Mouse (Mus musculus) kidney, adult 9 months (tissue): ENCODE data around the gene Ikzf3.

ENCODE experiments used
- DNase-seq: peaks from one replicate; pipeline ENCODE4 v3.0.0; 2022

Ikzf3 gene

DNA sequence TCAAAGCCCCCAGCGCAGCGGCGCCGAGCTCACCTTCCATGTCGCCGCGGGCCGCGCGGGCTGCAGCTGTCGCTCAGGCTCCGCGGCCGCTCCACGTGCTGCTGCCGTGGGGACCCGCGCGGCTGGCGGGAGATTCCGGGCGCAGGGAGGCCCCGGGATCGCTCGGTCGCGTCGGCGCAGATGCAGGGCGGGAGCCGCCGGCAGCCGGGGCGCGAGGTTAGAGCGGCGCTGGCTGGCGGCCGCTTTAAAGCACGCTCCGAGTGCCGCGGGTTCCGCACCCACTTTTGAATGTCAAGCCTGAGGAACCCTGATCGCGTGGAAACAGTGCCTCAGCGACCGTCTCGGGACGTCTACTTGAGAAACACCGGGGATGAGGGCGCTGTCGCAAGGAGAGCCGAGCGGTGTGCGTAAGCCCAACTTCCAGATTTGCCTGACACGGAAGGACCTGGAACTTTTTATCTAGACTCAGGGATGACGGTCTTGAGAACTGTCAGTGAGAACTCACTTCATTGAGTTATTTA, at the start of gene Ikzf3:
Ikzf3 (minus strand) TSS at position 321 of the 521 bp plus-strand sequence.
- DNase-seq = no peak

DNA sequence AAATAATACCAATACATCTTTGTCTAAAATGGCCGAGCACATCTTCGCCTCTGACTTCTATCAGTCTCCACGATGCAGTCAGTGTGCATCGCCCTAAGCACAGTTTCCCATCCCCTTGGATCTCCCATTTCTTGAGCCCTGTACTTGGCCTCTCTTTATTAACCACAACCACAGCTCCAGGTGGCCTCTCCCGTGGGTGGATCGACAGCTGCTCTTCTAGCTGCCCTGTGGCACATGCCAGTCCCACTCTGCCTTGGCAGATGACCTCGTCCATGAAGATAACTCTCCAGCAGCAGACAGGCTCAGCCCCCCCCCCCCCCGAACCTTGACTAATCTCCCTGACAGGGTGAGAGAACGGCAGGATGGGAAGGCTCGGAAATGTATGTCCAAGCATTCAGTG, 49.6 kb upstream of the Ikzf3 start:
- DNase-seq = no peak

DNA sequence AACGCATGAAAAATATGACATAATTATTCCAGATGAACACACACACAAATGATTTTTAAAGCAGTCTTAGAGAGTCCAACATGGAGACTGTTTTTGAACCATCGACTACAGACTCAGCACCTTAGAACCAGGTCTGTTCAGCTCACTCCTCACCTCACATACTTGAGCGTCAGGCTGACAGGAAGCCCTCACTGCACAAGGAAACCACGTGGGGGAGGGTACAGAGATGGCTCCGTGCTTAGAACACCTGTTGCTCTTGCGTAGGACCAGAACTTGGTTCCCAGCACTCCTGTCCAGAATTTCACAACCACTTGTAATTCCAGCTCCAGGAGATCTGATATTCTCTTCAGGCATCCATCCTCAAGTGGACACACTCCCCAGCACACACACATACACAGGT, 49.2 kb upstream of the Ikzf3 start:
- DNase-seq = no peak

DNA sequence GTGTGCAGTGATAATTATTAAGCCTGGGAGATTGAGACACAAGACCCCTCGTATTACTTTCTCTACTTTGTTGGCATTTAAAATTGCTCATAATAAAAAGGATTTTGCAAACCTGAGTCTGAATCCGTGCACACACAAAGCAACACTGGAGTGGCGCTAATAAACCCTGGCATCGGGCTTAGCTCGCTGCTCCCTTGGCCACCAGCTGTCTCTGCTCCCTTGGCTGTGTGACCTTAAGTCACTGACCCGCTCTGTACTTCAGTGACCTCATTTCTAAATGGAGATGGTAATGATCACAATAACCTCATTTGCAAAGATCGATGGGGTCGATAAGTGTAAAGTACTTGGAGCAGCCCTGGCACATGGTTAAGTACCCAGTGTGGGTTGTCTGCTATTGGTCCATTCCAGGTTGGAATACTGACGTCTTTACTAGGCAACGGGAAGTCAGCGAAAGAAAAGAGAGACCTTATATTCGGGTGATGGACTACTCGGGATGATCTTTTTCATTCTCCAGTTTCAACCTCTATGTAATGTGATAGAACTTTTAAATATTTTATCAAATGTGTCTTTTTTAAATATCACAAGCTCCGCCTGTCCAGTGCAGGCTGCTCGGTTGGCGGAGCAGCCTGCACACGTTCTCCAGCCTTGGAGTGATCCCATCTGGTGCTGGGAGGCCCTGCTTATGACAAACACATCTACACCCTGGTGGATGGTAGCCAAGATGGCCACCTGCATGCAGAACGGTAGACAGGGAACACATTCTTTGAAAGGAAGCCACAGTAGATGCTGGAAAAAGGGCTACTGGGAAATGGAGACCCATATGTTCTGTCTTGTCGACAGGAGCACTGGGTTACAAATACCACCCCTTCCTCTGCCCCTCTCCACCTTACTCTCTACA, 45.0 kb upstream of the Ikzf3 start:
- peak; percentile 61 for DNase-seq

DNA sequence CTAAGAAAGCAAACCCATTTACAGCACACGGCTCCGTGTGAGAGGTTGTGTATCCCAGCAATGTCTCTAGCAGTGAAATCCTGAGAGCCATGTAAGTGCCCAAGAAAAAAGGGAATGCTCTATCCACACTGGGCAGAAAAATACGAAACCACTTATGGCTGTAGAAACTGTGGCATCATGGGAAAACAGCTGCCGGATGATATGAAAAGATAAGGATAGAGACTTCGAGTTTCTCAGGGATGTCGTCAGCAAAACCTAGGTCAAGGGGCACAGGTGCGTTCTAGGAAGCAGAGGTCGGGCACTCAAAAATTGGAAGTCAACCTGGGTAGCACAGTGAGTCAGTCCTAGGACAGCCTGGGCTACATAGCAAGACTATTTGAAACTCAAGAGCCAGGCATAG, 43.5 kb upstream of the Ikzf3 start:
- DNase-seq = no peak

DNA sequence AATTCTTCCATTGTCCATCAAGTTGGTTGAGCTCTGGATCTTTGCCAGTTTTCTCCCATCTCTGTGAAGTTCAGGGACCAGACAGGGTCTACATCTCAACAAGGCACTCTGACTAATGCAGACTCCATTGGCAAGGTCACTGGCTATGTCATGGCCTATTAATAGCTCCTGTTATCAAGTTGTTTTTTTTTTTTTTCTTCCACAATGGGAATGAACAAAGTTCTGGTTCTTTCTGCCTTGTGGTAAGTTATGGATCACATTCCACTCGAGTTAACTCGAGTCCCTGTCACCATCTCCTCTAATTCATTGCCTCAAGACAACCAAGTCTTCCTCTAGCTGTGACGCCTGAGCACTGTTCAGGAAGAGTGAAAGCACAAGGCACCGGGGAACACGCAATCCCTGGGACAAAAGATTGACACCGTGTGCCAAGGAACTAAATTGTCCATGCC, 43.0 kb upstream of the Ikzf3 start:
- peak; percentile 22 for DNase-seq

DNA sequence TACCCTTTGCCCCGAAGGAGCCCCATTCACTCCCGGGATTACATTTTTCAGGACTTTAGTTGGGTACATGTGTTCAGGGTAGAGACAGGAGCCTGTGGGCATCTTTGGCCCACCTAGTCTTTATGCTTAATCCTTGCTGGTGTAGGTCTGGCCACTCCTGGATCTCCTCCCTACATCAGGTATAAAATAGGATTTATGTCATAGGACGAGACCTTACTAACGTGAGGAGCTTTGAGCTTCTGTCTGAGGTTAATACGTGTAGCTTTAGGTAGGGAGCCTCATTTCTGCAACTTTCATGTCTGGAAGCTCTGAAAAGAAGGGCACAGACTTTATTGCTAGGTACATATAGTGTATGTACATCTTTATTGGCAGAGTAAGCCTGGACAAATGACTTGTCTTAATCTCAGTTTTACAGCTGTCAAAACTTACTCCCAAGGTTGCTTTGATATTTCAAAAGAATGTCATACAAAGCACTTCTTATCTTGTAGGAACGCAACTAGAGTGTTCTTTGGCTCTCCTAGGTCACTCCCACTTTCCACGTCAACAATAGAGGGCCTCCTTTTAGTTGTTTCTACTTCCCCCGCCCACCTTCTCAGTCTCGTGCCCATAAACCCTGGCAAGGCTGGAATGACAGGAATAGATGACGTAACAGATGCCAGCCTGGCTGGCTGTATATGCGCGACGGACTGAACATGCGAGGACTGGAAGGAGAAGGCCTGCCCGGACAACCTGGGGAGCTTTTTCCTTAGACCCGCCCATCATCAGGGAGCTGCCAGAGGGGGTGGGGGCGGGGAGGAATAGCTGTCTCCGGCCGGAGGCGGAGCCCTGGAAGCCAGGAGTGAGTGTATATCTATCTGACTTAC, 42.1 kb upstream of the Ikzf3 start:
- DNase-seq = peak; percentile 76

DNA sequence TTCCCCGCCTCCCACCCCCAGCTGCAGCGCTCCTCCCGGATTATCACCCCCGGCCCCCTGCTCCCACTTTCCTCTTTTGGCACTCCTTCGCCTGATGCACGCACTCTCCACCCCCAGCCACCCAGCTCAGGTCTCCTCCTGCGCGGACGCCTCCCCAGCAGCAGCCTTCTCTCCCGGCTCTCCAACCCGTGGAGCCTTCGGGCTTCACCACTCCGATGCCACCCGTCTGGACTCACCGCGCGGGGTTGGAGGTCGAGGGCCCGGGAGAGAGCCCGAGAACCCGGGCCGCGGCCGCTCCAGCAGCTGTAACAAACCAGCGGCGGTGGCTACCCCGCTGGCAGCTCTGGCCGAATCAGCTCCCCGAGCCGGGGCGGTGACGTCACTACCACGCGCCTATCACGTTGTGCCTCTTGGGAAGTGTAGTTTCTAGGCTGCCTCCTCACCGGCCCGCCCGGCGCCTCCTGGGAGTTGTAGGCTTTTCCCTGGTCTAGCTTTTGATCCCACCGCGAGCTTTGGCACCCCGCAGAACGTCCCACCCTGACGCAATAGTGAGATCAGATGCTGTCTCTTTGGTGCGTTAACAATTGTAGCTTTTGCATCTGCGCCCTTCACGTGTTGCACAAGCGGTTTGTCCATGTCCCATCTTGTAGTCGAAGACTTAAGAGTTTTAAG, 41.2 kb upstream of the Ikzf3 start, which contains the start of gene Ormdl3:
Ormdl3 (minus strand) TSS at position 477 of the 672 bp plus-strand sequence.
- peak; percentile 98 for DNase-seq

DNA sequence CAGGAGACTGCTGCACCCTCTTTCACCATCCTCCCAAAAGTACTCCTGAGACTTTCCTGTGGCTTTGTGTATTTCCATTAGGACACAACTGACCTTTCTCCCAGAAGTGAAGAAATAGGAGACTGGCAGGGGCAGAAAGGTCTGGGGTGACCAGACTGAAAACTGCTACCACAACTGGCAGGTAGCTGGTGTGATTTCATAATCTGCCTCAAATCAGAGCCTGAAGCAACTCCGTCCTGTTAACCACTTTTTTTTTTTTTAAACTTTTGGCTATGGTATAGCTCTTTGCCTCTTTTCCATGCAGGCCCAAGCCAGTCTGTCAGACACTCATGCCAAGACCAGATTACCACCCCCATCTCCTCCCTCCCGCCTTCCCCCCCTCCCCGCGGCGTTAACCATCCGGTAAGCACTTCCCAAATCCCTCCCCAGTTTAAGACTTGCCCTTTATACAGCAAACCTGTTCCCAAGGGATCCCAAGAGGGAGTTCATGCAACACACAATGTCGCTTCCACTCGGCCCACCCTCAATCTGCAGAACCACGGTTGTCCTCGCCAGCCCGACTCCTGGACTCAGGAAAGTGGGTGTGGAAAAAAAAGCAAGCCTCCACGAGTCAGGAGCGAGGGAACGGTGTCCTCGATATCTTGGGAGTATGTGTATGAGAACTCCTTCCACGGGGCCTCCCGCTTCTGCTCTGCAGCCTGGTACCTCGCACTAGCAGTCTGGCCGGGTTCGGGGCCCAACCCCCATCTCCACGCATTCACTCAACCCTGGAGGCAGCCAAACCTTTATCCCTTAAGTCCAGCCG, 40.5 kb upstream of the Ikzf3 start:
- peak; percentile 31 for DNase-seq

DNA sequence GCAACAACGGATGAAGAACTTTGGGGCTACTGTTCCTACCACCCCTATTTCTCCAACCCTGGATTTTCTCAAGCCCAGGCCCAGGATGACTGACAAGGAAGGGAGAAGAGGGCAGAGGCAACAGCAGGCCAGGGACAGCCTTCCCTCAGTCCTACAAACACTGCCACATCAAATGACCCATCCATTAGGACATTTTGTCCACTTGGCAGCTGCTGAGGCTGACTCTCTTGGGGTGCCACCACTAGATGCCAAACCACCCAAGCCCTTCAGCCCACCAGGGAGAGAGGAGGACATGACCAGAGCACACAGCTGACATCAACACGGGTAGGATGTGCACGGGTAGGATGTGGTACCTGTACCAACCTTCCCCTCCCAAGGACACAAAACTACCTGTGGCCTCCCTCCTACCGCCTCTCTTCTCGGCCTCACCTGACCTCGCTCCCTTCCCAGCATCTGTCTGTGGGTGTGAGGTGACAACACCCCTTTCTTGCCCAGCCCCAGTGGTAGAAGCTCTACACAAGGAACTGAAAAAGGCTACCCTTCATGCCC, 38.9 kb upstream of the Ikzf3 start:
- DNase-seq = no peak

DNA sequence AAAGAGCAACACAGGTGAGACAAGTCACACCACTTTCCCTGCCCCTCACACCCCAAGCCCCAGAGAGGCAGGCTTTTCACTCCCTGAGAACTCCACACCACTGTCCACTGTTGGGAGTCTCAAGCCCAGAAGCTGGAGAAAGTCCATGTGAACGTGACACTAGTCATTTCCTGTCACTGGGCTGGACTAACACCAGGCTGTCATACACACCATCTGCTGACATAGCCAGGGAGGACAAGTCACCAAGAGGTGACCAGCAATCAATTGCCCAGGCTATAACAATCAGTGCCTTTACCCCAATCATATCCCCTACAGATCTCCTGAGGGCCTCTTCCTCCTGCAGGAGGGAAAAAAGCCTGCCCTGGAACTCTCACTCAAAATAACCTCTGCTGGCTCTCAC, 38.3 kb upstream of the Ikzf3 start:
- DNase-seq = no peak

DNA sequence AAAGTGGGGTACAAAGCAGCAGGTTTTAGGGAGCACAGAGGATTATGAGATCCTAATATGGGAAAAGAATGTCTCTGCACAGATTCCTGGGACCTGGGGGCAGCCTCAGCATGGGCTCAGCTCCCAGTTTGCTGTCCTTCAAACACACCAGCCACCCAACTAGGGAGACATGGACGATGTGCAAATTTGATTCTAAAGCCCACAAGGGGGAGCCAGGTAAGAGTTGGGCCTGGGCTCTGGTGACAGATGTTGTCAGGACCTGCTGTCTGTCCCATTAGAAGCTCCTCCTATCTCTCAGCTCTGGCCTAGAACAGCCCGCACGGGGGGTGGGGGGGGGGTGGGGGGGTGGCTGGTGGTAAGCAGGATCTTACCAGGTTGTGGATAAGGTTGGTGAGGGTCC, 37.7 kb upstream of the Ikzf3 start:
- DNase-seq = no peak

DNA sequence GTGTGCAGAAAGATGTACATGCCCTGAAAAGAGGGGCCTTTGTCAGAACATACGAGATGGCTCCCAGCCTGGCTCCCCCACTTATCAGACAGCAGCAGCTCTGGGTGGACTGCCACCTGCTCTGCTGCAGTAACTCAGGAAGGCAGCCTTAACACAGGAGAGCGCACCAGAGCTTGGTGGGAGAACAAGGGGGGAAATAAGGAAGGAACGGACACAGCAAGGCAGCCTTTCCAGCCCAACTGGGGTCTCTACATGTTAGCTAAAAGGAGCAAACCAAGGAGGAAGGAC, 37.4 kb upstream of the Ikzf3 start:
- no peak for DNase-seq

DNA sequence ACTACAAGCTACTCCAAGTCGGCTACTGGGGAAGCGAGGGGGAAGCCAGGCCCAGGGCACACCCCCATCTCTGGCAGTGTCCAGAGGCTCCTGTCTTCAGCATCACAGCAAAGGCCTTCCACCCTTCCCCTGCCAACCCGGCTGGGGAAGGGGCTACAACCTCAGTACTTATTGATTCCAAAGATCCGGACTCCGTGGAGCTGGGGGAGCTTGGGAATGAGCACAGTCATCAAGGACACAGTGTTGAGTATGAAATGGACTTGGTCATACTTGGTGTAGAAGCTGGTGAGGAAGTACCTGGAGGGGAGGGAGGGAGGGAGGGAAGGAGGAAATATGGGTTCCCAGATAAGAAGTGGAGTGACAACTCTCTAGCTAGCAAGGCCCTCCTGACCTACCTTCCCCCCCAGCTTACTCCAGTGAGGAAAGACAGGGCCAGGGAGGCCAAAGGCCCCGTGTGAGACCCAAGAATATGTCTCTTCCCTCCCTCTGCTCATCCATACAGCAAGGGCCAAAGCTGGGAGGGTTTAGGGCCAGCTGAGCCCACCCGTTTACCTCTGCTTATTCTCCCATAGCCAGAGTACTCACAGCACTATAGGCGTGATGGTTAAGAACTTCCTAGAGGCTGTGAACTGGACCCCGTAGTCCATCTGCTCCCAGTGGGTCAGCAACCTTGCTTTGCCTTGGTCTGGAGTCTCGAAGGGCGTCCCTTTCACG, 36.9 kb upstream of the Ikzf3 start:
- DNase-seq = no peak

DNA sequence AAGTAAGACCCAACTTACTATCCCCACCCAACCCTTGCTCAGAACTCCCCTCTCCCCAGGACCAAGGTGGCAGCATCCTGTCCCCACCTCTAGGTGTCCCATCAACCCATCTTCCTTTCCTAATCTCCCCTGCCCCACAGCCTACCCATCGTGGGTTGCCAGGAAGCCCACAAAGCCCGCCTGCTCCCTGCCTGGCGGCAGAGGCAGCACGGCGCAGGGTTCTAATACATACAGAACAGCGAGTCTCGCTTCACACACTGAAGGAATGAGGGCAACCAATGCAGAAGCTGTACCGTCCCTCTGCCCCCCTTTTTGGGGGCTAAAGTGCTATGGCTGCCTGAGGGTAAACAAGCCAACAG, 36.2 kb upstream of the Ikzf3 start:
- no peak for DNase-seq

DNA sequence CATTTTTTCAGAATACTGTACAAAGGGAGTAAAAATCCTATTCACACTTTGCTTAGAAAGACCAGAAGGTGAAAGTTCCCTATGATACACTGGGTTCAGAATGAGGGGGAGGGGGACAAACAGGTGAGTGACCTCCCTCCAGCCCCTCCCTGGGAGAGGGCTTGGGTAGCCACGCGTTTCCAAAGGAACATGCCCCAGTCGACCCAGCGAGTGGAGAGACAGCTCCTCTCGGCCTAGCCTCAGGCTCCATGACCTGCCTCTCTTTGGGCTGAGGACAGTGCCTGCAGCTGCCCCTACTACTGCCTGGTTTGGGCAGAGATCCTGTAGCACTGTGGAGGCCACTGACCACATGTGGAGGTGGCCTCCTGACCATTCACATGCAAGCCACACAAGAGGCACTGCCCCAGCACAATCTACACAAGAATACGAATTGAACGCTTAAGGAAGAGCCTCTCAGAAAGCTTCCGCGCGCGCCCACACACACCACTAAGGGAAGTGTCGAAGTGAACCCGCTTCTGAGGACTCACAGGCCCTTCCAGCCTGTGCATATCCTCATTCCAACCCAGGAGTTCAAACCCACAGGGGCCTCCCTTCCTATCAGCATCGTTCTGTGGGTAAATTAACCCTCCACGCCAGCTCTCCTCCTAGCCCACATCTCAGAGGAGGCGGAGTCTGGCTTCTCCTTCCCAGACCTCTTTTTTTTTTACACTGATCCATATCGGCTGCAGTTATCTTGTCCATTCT, 35.6 kb upstream of the Ikzf3 start:
- DNase-seq = no peak

DNA sequence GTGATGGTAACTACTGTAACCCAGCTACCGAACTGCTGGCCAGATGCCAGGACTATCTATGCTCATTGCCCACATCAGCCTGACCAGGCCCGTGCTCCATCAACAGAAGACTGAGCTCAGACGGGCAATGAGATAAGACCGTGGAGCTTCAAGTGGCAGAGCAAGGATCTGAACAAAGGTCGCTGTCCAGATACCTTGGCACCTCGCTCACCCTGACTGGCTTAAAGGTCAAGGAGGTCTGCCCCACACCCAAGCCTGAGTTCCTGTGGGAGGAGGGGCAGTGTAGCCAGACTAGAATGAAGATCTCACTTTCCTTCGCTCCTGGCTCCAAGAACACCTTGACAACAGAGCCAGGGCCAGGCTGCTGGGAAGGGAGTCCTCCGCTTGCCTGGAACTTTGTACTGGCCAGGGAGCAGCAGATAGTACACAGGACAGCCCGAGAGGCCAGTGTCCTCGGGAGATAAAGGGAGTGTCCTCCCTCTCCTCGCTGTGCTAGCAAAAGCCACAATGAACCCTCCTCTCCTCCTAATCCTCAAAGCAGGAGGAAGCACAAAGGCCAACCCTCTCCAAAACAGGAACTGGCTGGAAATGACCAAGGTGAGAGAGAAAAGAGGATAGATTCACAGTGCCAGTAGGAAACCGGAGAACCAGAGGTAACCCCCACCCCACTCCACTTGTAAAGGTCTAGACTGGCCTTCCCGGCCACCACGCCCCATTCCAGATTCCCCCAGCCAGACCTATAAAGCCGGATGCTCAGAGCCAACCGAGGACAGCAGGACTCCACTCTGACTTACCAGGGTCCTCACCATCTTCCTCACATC, 34.7 kb upstream of the Ikzf3 start:
- peak; percentile 22 for DNase-seq

DNA sequence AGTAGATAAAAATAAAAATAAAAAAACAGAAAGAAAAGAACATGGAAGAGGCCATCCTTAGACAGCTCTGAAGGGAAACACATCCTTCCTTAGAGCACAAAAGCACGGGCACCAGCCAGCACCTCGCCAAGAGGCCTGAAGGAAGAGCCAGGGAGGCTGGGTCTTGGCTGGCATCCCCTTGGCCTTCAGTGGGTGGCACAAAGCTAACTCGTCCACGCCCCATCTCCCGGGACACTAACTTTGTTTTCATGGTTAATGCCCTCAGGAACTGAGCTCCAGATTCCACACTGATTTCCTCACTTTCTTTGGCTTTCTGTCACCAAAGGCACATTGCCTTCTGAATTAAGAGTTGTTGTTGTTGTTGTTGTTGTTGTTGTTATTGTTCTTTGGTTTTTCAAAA, 31.9 kb upstream of the Ikzf3 start:
- DNase-seq = no peak

DNA sequence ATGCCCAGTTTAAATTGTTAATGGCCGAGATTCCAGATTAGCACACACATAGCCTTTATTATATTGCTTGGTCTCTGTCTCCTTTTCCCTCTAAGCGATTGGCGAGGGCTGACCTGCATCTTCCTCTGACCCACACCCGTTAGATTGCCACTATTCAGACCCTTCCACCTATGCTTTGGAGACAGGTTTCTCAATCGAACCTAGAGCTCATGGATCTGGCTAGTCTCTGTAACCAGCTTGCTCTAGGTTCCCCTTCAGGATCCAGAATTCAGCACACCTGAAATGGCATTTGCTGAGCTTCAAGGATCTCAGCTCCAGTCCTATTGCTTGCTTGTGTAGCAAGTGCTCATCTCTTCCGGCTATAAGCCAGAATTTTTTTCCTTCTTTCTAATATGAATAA, 23.6 kb upstream of the Ikzf3 start:
- no peak for DNase-seq

DNA sequence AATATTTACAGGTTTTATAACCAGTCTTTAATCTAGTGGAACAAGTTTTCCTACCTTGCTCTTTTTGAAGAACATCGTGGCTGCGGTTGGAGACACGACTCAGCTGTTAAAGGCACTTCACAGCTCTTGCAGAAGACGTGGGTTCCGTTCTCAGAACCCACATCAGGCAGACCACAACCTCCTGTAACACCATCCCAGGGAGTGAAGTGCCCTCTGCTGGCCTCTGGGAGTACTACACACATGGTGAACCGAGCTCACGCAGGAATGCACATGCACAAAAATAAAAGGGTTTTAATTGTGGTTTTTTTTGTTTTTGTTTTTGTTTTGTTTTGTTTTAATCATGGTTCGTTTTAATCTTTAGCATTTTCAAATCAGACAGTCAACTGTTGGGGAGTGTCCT, 22.5 kb upstream of the Ikzf3 start:
- DNase-seq = no peak
